Mouse (Mus musculus) MEL-GATA-1-ER (cell line): ENCODE data around the gene Trmt1l.
"Not testable (repeated sequence)": the region's sequence is repeated elsewhere in the genome, so short reads cannot be mapped to it uniquely, and the experiment has no call there.

Source experiments
- DNase-seq: peaks from one replicate; pipeline ENCODE4 v3.0.0-alpha.2; 2012; ENCODE audit warnings: low read depth; ENCODE audit errors: extremely low read depth

Trmt1l gene

DNA sequence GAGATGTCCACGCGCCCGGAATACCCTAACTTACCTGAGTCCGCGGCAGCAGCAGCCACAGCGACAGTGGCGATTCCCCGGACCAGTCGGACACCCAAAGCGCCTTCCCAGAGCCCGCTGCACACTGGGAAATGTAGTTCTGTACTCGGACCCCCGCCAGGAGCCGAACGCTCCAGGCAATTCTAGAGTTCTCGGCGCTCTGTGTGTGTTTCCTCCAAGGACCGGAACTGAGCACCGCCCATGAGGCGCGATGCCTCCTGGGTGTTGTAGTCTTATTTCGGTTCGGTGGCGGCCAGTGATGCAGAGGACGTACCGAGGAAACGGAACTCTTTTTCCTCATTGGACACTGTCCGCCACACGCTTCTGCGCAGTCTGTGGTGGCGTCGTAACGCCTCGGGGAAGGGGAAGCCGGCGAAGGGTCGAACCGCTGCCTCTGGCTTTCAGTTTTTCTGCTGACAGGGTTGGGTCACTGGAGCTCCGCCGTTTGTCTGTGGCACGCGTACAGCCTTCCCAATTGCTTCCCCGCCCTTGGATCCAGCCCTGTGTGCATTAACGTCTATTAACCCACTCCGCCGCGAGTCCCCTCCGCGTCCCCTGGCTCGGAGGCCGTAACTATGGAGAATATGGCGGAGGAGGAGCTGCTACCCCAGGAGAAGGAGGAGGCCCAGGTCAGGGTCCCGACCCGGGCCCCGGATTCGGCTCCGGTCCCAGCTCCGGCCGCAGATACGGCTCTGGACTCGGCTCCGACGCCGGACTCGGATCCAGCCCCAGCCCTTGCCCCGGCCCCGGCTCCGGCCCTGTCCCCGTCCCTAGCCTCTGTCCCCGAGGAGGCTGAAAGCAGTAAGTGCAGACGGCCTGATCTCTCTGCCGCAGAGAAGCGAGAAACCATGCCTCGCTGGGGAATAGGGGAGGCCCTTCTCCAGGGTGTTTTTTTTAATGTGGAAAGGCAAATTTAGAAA, at the start of gene Trmt1l, which contains the start of gene Swt1:
Gene Trmt1l, plus strand, starts transcription at position 280 of the 959 bp plus-strand sequence.
Gene Swt1, minus strand, starts transcription at position 193 of the 959 bp plus-strand sequence.
- peak; percentile 98 for DNase-seq

DNA sequence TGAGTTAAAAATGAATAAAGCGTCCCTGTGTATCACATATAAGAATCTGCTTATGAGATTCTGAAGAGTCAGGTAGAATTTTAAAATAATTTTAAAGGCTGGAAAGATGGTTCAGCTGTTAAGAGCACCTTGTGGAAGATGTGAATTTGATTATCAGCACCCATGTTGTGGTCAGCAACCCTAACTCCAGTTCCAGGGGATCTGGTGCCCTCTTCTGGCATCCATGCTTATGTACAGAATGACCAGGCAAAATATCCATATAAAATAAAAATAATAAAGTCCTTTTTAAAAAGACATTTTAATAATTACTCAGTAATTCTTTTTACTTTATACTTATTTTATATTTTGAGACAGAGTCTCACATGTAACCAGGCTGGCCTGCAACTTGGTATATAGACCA, 38.3 kb upstream of the Trmt1l start:
- DNase-seq = no peak

DNA sequence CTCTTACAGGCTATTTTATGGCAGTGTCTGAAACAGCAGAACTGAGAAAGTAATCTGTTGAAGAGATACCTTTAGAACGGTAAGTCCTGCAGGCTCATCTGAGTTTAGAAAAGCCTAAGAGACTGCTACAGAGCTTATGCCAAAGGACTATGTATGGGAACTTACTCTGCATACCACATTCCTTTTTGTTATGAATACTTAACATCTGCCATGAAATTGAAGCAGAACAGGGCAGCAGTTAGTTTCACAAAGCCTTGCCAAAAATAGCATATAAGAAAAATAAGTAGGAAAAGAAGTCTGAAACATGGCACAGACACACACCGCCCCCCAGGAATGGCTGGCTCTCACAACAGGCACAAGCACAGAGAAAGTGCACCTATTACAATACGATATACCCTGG, 18.5 kb upstream of the Trmt1l start:
- no peak for DNase-seq

DNA sequence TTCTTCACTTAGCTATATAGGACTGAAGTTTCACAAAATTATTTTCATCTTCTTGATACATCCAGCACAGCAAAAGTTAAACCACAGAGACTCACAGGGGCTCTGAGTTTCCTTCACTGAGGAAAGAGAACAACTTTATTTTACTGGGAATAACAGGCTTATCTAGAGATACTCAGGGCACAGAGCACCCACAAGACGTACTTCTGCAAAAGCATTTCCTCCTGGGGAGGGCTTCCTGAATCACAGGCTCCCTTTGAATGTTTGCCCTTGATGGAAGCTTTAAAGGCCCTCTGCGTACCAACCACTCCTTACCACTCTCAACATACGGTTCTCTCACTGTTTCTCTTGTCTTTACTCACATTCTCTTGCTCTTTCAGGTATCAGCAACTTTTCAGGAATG, 6.2 kb upstream of the Trmt1l start:
- DNase-seq = no peak

DNA sequence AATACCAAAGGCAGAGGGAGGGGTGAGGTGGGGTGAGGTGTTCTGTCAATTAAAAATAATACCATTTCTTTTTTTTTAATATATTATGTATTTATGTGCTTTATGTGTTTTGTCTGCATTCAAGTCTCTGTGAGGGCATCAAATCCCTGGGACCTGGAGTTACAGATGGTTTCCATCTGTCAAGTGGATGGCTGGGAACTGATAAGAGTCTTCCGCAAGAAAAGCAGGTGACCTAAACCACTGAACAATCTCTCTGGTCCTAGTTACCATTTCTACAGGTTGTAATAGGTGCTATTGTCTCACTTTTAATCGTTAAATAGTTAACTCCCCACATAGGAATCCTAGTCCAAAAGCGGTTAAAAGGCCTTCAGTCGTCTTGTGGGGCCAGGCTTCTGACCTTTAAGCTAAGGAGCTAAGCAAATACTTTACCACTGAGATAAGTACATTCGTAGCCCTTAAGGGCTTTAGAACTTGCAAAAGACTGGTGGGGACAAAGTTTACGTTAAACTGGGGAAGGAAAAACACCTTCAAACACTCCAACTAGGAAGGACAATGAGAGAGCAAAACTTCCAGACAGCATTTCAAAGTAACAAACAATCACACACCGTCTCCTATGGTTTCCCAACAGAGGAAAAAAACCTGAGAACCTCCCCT, 1.3 kb upstream of the Trmt1l start:
- no peak for DNase-seq

DNA sequence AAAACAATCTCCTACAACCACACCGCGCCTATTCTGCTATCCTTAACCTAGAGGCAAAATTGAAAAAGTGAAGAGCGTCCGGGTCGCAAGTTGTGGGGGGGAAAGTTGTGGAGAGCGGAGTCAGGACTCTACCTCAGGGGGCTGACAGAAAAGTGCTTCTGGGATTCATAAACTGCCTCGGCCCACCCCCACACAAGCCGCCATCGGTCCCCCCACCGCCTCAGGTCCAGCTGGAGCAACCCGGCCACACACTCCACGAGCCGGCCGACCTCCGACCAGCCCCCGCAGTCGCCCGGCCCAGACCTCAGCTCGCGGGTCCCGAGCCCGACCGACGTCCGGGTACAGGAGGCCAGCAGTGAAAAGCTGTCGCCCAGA, 467 bp upstream of the Trmt1l start:
- DNase-seq = no peak

DNA sequence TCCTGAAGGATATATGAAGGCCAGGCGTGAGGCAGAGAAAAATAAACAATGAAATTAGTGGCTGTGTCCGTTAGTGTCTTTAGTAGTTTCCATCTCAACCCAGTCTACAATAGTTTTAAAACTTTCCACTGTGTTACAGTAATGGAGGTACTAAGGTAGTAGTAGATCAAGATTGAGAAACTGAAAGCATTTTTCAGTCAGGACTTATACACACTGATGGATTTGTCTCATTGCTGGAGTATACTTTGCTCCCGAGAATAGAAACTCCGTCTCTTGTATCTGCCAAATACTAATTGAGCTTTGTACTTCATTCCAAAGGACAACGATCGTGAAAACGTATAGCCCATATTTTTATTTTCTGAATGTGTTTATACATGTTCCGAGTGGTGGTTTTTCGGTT, 974 bp downstream of the Trmt1l start:
- no peak for DNase-seq

DNA sequence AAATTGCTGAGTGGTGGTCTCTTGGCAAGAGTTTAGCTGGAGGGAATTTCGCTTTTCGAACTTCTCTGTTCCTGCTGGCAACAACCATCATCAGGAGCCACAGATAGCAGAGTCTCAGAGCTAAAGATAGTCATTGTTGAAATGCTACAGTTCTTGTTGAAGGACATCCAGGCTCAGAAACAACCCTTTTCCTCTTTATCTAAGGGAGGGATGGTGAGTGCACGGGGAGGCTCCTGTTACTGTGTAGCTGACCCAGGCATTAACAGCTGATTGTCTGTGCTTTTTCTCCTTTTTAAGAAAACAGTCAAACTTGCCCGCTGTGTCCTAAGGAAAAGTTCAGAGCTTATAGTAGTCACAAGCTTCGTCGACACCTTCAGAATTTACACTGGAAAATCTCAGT, 7.1 kb downstream of the Trmt1l start:
- no peak for DNase-seq

DNA sequence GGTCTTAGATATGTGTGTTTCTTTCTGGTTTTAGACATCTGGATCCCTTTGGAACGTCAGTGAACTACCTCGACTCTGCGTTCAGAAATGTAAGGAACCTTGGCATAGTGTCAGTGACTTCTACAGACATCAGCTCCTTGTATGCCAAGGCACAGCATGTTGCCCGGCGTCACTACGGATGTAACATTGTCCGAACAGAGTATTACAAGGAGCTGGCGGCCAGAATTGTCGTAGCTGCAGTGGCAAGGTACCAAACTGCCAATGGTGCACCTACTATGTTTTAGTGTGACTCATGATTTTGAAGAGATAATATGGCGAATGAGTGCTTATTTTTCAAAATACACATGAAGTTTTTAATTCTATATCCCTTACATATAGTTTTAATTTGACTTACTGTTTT, 21.5 kb downstream of the Trmt1l start:
- no peak for DNase-seq

DNA sequence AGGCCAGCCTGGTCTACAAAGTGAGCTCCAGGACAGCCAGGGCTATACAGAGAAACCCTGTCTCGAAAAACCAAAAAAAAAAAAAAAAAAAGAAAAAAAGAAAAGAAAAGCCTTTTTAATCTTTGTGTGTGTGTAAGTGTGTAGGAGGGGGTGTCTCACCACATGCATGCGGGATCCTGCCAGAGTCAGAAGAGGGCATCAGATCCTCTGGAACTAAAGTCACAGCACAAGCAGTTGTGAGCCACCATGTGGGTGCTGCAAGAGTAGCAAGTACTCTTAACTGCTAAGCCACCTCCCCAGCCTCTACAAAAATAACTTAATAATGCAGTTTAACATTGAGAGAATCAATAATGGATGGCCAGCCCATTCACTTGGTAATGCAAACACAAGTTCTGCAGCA, 22.5 kb downstream of the Trmt1l start:
- DNase-seq = no peak

DNA sequence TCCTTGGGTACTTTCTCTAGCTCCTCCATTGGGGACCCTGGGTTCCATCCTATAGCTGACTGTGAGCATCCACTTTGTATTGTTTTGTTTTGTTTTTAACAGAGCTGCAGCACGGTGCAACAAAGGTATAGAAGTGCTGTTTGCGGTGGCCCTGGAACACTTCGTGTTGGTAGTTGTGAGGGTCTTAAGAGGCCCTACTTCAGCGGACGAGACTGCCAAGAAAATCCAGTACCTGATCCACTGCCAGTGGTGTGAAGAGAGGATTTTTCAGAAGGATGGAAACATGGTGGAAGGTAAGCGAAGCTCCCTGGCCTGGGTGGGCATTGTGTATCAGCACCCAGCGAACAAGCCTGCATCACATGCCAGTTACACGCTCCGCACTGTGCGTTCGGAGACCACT, 23.6 kb downstream of the Trmt1l start:
- DNase-seq = no peak

DNA sequence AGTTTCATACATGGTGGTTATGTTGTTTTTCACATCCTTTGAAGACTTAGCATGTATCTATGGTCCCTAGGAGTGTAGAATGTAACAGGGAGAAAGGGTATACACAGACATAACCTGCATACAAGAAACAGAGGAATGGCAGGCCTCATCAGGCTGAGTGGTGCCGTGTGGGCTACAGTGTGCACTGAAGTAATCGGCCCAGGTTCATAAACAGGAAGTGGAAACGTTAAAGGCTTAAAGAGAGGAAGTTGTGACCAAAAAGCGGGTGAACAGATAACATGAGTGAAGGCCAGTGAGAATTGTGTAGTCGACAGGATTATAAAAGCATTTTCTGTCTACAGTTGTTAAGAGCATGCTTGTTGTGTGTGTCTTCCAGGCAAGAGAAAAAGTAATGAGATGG, 28.7 kb downstream of the Trmt1l start:
- DNase-seq = peak; percentile 74

DNA sequence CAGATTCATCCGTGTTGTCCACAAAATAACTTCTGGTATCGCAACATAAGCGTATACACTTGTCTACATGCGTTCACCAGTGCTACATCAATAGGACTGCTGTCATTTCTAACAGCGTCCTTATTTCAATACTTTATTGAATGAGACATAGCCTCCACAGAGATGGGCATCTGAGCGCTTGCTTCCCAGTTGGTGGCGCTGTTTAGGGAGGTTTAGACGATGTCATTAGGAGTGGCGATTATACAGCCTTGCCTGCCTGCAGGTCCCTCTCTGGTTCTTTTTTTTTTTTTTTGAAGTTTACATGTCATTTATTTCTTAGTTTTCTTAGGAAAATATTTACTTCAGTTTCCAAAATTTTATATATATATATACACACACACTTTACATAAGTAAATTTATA, 32.9 kb downstream of the Trmt1l start:
- DNase-seq = no peak

DNA sequence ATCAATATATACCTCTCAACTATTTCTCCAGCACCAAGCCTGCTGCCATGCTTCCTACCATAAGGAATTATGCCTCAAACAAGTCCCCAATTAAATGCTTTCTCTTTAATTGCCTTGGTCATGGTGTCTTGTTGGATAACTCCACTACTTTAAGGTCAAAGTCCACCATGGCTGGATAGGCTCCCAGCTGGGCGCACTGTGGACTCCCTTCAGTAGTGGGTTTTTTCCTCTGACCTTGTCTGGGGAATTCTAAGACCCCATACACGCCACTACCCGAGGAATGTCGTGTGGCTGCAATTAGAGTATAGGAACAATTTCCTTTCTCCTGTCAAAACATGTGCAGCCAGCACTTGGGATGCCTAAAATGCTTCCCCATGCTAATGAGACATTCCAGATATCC, 36.6 kb downstream of the Trmt1l start:
- DNase-seq = no peak

DNA sequence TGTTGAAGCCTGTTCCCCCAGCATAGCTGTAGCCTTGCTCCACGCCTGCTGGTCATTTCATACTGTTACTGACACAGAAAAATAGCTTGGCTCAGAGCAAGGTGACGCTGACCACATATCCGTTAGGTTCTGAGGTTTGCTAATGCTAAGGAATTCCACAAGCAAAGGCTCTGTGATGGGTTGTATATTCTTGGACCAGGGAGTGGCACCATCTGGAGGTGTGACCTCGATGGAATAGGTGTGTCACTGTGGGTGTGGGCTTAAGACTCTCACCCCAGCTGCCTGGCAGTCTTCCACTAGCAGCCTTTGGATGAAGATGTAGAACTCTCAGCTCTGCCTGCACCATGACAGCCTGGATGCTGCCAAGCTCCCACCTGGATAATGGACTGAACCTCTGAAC, 38.2 kb downstream of the Trmt1l start:
- no peak for DNase-seq

DNA sequence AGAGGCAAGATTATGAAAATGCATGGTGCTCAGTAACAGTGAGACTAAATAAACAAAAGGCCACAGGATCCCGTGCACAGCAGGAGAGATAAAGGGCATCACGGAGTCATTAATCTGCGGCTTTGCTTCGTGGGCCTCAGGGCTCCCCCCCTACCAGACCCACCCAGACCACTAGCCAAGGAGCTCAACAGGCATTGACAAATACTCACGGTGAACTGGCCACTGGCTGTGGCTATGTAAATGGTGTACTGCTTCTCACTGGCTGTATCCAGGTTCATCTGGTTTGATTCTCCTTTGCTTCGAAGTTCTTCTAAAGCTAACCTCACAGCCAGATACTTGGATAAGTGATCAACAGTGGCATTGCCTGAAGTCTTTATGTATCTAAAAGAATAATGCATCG, 43.1 kb downstream of the Trmt1l start:
- DNase-seq = no peak

DNA sequence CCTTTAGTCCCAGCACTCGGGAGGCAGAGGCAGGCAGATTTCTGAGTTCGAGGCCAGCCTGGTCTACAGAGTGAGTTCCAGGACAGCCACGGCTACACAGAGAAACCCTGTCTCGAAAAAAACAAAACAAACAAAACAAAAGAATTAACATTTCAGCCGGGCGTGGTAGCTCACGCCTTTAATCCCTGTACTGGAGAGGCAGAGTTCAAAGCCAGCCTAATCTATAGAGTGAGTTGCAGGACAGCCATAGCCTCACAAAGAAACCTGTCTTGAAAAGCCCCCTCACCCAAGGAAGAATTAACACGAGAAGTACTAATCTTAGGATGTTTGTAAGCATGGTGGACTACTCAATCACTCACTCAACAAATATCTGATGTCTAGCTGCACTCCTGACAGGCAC, 44.0 kb downstream of the Trmt1l start:
- not testable (repeated sequence) for DNase-seq

DNA sequence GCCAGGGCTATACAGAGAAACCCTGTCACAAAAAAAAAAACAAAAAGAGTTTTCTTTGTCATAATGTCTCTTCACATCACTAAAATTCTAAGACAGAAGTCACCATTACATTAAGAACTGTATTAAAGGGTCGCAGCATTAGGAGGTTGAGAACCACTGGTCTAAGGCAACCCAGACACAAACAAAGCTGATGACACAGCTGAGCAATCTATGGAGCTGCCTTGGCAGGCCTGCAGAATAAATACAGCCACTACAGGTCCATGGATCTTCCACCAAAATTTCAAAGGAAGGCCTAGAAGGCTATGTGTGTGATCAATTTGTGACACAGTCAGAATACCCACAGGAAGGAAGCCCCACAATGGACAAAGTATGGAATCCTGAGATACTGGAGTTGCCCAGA, 54.2 kb downstream of the Trmt1l start:
- DNase-seq = no peak

DNA sequence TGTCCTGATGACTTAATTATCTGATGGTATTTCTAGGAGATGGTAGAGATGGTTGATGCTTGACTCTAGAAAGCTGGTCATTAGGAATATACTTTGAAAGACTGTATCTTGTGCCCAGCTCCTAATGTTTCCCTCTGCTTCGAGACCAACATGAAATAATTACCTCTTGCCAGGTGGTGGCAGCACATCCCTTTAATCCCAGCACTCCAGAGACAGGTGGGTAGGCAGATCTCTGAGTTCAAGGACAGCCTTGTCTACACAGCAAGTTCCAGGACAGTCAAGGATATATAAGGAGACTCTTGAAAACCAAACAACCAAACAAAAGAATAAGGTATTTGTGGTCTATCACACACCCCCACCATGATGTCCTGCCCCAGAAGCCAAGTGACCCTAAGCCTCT, 55.2 kb downstream of the Trmt1l start:
- DNase-seq = no peak

DNA sequence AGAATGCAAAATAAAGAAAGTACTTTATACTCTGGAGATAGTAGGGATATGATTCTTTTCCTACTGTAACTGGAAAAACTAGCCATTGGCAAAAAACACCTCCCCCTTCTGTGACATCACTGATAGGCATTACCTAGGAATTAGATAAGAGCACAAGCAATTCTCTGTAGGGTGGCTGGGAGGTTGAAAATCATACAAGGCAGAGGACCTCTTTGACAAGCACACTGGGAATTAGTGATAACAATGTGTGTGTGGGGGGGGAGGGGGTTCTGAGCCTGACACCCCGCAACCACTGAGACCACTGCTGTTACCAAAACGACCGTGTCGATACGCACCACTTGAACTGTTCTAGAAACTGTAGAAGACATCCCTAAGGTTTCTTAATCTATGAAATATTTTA, 56.4 kb downstream of the Trmt1l start:
- DNase-seq = no peak

DNA sequence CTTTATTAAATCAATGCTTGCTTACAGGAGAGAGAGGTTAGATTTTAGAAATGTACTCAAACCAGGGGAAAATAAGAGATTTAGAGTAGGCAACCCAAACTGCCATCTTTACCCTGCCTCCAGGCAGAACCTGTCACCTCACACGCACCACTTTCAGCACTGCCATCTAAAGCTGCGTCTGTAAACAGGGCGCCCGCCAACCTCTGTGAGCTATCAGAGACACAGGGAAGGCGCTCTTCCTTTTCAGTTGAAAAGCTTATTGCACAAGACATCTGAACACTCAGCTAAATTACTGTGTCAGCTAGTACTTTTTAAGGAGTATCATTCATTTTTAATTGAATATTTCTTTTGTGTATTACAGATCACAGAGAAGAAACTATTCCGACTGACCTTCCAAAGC, 61.5 kb downstream of the Trmt1l start:
- no peak for DNase-seq

DNA sequence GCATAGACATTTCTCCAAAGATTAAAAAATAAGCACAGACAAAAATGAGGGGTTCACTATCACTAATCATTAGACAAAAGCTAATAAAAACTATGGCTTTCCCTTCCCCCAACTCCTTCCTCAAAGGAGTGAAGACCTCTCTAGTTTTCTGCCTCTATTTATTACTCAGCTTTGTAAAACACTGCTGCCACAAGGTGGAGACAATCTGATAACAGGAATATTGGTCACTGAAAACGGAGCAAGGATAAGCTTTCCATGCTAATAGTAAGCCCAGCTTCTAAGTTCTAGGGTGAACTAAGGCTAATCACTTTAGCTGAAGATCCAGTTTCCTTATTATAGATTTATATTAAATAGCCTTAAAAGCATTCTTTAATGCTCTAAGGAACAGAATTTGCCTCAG, 64.1 kb downstream of the Trmt1l start:
- DNase-seq = no peak

DNA sequence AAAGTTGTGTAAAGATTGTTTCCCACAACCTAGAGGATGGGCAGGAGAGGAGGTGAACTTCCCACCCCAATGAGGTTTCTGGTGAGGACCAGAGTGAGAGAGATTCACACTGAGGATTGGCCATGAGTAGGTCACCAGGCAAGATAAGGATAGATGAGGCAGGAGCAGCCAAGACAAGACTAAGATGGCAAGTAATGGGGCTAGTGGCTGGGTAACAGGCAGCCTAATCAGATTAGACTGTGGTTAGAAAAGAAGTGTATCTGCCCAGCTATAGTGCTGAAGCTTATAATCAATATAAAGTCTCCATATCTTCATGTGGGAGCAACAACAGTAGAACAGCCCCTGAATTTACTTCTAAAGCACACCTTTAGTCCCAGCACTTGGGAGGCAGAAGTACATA, 65.5 kb downstream of the Trmt1l start:
- DNase-seq = no peak
